Mouse (Mus musculus) neutrophil, adult 5-6 weeks (primary cell): ENCODE results near the gene Slc25a34. TPM values are rescaled to one million over a fixed set of nuclear protein-coding genes. Genes with fewer than 3 reads are reported as not detected.

Experiments used
- ATAC-seq: fragments of 151-379, 151-347 bp; 2 replicates; pipeline ENCODE4 v1.8.0; 2017; ENCODE audit warnings: mild to moderate bottlenecking, moderate TSS enrichment; ENCODE audit not compliant: insufficient number of reproducible peaks, poor library complexity, low FRiP score, severe bottlenecking; ENCODE audit errors: extremely low read depth
- total RNA-seq: library from RNA; stranded (forward); fragments of 200-1000 nt; gene quantifications from 2 replicates; pipeline ENCODE4 v1.2.3, GENCODE M21; 2017

Slc25a34 gene
- total RNA-seq, 1 experiment from 2014 or later, result 0.23 TPM

GRCm38 (mm10) chr4:141568966-141569365 lies 54.7 kb downstream of the Slc25a34 start:
- ATAC-seq, result peak; percentile 14; the same call in 1 of the 2 replicates

Other genes with a start within 250 kb of the Slc25a34 start
- not detected in 2 replicates for gene Clcnka, start 225.1 kb downstream of the Slc25a34 start, total RNA-seq
- not detected in 2 replicates for gene Clcnkb, start 207.8 kb downstream of the Slc25a34 start, total RNA-seq
- not detected in 2 replicates for gene Hspb7, start 203.0 kb downstream of the Slc25a34 start, total RNA-seq
- gene Srarp, start 187.7 kb downstream of the Slc25a34 start, total RNA-seq, result not detected in 2 replicates
- 25.3 and 32.0 TPM in 2 replicates for gene Zbtb17, start 179.2 kb downstream of the Slc25a34 start, total RNA-seq
- 40.5 and 54.9 TPM in 2 replicates for gene Spen, start 85.2 kb downstream of the Slc25a34 start, total RNA-seq
- gene Fblim1, start 17.7 kb downstream of the Slc25a34 start, total RNA-seq, result 0.12 TPM in 1 of 2 replicates, not detected in the other
- gene Tmem82, start 5.2 kb downstream of the Slc25a34 start, total RNA-seq, result not detected in 2 replicates
- gene Plekhm2, start 41.1 kb upstream of the Slc25a34 start, total RNA-seq, result 15.6 and 16.6 TPM in 2 replicates
- gene Rsc1a1, start 61.8 kb upstream of the Slc25a34 start, total RNA-seq, result 6.5 TPM in 1 of 2 replicates, not detected in the other
- gene Ddi2, start 99.6 kb upstream of the Slc25a34 start, total RNA-seq, result 29.2 and 31.1 TPM in 2 replicates
- not detected in 2 replicates for gene Agmat, start 122.9 kb upstream of the Slc25a34 start, total RNA-seq
- 7.0 and 9.8 TPM in 2 replicates for gene Dnajc16, start 167.1 kb upstream of the Slc25a34 start, total RNA-seq
- 31.2 and 34.0 TPM in 2 replicates for gene Casp9, start 169.8 kb upstream of the Slc25a34 start, total RNA-seq
- gene Cela2a, start 202.3 kb upstream of the Slc25a34 start, total RNA-seq, result not detected in 2 replicates
- not detected in 2 replicates for gene Ctrc, start 222.5 kb upstream of the Slc25a34 start, total RNA-seq